Mouse (Mus musculus) urinary bladder, postnatal 4 days (tissue): Measurements from ENCODE around the gene Epha1.

Source experiments
- DNase-seq, 2 experiments: peaks; one replicate each; pipeline ENCODE4 v3.0.0; 2021 to 2022; ENCODE audit warnings: low spot score in 2 of 2

Gene Epha1

GRCm38 (mm10) chr6:42354076-42355019, 18.7 kb downstream of the Epha1 start:
- DNase-seq = no peak

- DNase-seq = no peak
Observed at GRCm38 (mm10) chr6:42353180-42353579, 19.9 kb downstream of the Epha1 start.

- no peak for DNase-seq
Observed at GRCm38 (mm10) chr6:42352486-42352846, 20.6 kb downstream of the Epha1 start.

- DNase-seq = no peak
Observed at GRCm38 (mm10) chr6:42351776-42352485, 21.1 kb downstream of the Epha1 start.

GRCm38 (mm10) chr6:42350968-42351775, 21.9 kb downstream of the Epha1 start:
- no peak for DNase-seq

GRCm38 (mm10) chr6:42350021-42350967, 22.8 kb downstream of the Epha1 start:
- peak; percentile 78 to 91 for DNase-seq

- peak; percentile 95 for DNase-seq
Observed at GRCm38 (mm10) chr6:42349426-42350020, 23.5 kb downstream of the Epha1 start, which contains the start of gene Zyx. Gene Zyx (plus strand): TSS chr6:42349630.

- peak in 1 of 2 experiments; percentile 67 for DNase-seq
Observed at GRCm38 (mm10) chr6:42349006-42349425, 24.1 kb downstream of the Epha1 start.

GRCm38 (mm10) chr6:42348281-42349005, 24.6 kb downstream of the Epha1 start:
- DNase-seq = no peak

- no peak for DNase-seq
Observed at GRCm38 (mm10) chr6:42344255-42344654, 28.8 kb downstream of the Epha1 start.

- DNase-seq = no peak
Observed at GRCm38 (mm10) chr6:42343361-42344120, 29.5 kb downstream of the Epha1 start.

GRCm38 (mm10) chr6:42342171-42342570, 30.9 kb downstream of the Epha1 start:
- DNase-seq = no peak

- DNase-seq = no peak
Observed at GRCm38 (mm10) chr6:42339981-42340380, 33.1 kb downstream of the Epha1 start.

GRCm38 (mm10) chr6:42339189-42339588, 33.9 kb downstream of the Epha1 start:
- no peak for DNase-seq

- DNase-seq = no peak
Observed at GRCm38 (mm10) chr6:42330946-42331345, 42.1 kb downstream of the Epha1 start.

- DNase-seq = no peak
Observed at GRCm38 (mm10) chr6:42330216-42330615, 42.9 kb downstream of the Epha1 start.

- DNase-seq = no peak
Observed at GRCm38 (mm10) chr6:42328757-42329156, 44.3 kb downstream of the Epha1 start.

GRCm38 (mm10) chr6:42326509-42326908, 46.6 kb downstream of the Epha1 start:
- DNase-seq = no peak

- peak; percentile 65 to 84 for DNase-seq
Observed at GRCm38 (mm10) chr6:42325268-42325609, 47.8 kb downstream of the Epha1 start.
